Mouse (Mus musculus) retina, postnatal 7 days (tissue): ENCODE measurements around the gene Ctnna2.

ENCODE experiments used
- DNase-seq: peaks from one replicate; pipeline ENCODE4 v3.0.0-alpha.2; 2012; ENCODE audit warnings: low read depth, low spot score

Gene Ctnna2

GRCm38 (mm10) chr6:77582568-77582967, 396.9 kb downstream of the Ctnna2 start:
- DNase-seq = no peak

GRCm38 (mm10) chr6:77580926-77581325, 398.6 kb downstream of the Ctnna2 start:
- no peak for DNase-seq

GRCm38 (mm10) chr6:77578612-77579011, 400.9 kb downstream of the Ctnna2 start:
- DNase-seq = no peak

- no peak for DNase-seq
Observed at GRCm38 (mm10) chr6:77577585-77577984, 401.9 kb downstream of the Ctnna2 start.

- no peak for DNase-seq
Observed at GRCm38 (mm10) chr6:77572614-77573013, 406.9 kb downstream of the Ctnna2 start.

GRCm38 (mm10) chr6:77569851-77570250, 409.6 kb downstream of the Ctnna2 start:
- DNase-seq = no peak

- no peak for DNase-seq
Observed at GRCm38 (mm10) chr6:77556181-77556580, 423.3 kb downstream of the Ctnna2 start.

- DNase-seq = no peak
Observed at GRCm38 (mm10) chr6:77537055-77537807, 442.3 kb downstream of the Ctnna2 start.

GRCm38 (mm10) chr6:77527636-77528035, 451.9 kb downstream of the Ctnna2 start:
- no peak for DNase-seq

- DNase-seq = no peak
Observed at GRCm38 (mm10) chr6:77521836-77522235, 457.7 kb downstream of the Ctnna2 start.

- DNase-seq = no peak
Observed at GRCm38 (mm10) chr6:77516515-77516914, 463.0 kb downstream of the Ctnna2 start.

- DNase-seq = no peak
Observed at GRCm38 (mm10) chr6:77511805-77512204, 467.7 kb downstream of the Ctnna2 start.

GRCm38 (mm10) chr6:77491721-77492120, 487.8 kb downstream of the Ctnna2 start:
- no peak for DNase-seq

GRCm38 (mm10) chr6:77486658-77487057, 492.8 kb downstream of the Ctnna2 start:
- DNase-seq = no peak

GRCm38 (mm10) chr6:77482081-77482480, 497.4 kb downstream of the Ctnna2 start:
- DNase-seq = no peak

GRCm38 (mm10) chr6:77475354-77475753, 504.1 kb downstream of the Ctnna2 start:
- DNase-seq = no peak

- no peak for DNase-seq
Observed at GRCm38 (mm10) chr6:77473256-77473655, 506.2 kb downstream of the Ctnna2 start.

- no peak for DNase-seq
Observed at GRCm38 (mm10) chr6:77468058-77468457, 511.4 kb downstream of the Ctnna2 start.

GRCm38 (mm10) chr6:77462737-77463136, 516.8 kb downstream of the Ctnna2 start:
- no peak for DNase-seq

- no peak for DNase-seq
Observed at GRCm38 (mm10) chr6:77457919-77458318, 521.6 kb downstream of the Ctnna2 start.

GRCm38 (mm10) chr6:77446861-77447260, 532.6 kb downstream of the Ctnna2 start:
- no peak for DNase-seq

- no peak for DNase-seq
Observed at GRCm38 (mm10) chr6:77443906-77444305, 535.6 kb downstream of the Ctnna2 start.

GRCm38 (mm10) chr6:77441051-77441450, 538.4 kb downstream of the Ctnna2 start:
- DNase-seq = no peak

GRCm38 (mm10) chr6:77430381-77430780, 549.1 kb downstream of the Ctnna2 start:
- no peak for DNase-seq
